Mouse (Mus musculus) stomach, embryonic 14.5 days (tissue): Measurements from ENCODE around the gene Zeb2. TPM values are rescaled to one million over a fixed set of nuclear protein-coding genes. Genes with fewer than 3 reads are reported as not detected.

Experiments
- ATAC-seq: fragments of 200-750 bp; cut with Nextera tagmentation; 2 replicates; pipeline ENCODE4 v1.8.0; 2017; ENCODE audit warnings: low read depth, moderate TSS enrichment; ENCODE audit not compliant: insufficient number of reproducible peaks, insufficient read depth, low FRiP score
- H3K27ac ChIP-seq: fragments of 300-500 bp; sonication (generic); 2 replicates; pipeline ENCODE4 v1.5.1; 2014; ENCODE audit warnings: mild to moderate bottlenecking, low read length, moderate library complexity, mixed read lengths
- H3K27me3 ChIP-seq: fragments of 300-500 bp; sonication (generic); 2 replicates; pipeline ENCODE4 v1.6.1; 2014; ENCODE audit warnings: low read length, control low read depth, mixed read lengths; ENCODE audit not compliant: control insufficient read depth, insufficient read depth
- H3K36me3 ChIP-seq: fragments of 300-500 bp; sonication (generic); 2 replicates; pipeline ENCODE4 v1.6.1; 2014; ENCODE audit warnings: mild to moderate bottlenecking, control low read depth, low read length, moderate library complexity, mixed read lengths; ENCODE audit not compliant: control insufficient read depth, insufficient read depth
- H3K4me1 ChIP-seq: fragments of 300-500 bp; sonication (generic); 2 replicates; pipeline ENCODE4 v1.6.1; 2014; ENCODE audit warnings: low read length, control low read depth, mixed read lengths; ENCODE audit not compliant: control insufficient read depth, insufficient read depth
- H3K4me2 ChIP-seq: fragments of 300-500 bp; sonication (generic); replicated peaks from 2 replicates; pipeline ENCODE4 v1.6.1; 2014; ENCODE audit warnings: low read depth, low read length, control low read depth
- H3K4me3 ChIP-seq: fragments of 300-500 bp; sonication (generic); 2 replicates; pipeline ENCODE4 v1.5.1; 2014; ENCODE audit warnings: low read depth, low read length, control low read depth
- H3K9ac ChIP-seq: fragments of 300-500 bp; sonication (generic); replicated peaks from 2 replicates; pipeline ENCODE4 v1.6.1; 2014; ENCODE audit warnings: low read depth, mild to moderate bottlenecking, control low read depth, low read length, moderate library complexity, mixed read lengths
- H3K9me3 ChIP-seq: fragments of 300-500 bp; sonication (generic); 2 replicates; pipeline ENCODE4 v1.6.1; 2016; ENCODE audit warnings: low read depth, low read length, control low read depth; ENCODE audit not compliant: control insufficient read depth
- WGBS: fragments of 180-500 bp; shearing (Covaris S2); extraction: QIAGEN DNeasy Blood & Tissue Kit; methylation state at CpG from one replicate; pipeline ENCODE4 v1.1.7; 2014; 5-methylcytosine and 5-hydroxymethylcytosine counted together
- polyA plus RNA-seq: library from polyadenylated mRNA; unstranded; fragments of >200 nt; fragmentation: Nextera tagmentation; extraction: Ambion mirVana; gene quantifications from 2 replicates; pipeline ENCODE4 v1.2.1, GENCODE M21; 2014

Gene Zeb2
- polyA plus RNA-seq, 1 experiment from 2014 or later, result 73.2 TPM

DNA sequence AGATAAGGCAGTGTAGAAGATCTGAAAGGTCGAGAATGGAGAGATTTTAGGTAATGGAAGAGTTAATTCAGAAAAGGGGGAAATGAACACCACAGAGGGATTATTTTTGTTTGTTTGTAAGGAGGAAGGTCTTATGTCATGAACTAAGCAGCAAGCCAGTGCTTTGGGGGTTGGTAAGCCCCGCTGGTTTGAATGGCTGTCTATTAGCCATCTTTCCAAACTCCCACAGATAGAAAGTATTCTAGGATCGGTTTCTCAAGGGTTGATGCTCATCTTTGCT, 28.0 kb downstream of the Zeb2 start:
- H3K27ac ChIP-seq, result no peak overlapping the region
- 55% methylated on average over 3 of the region's 3 CpGs for WGBS
- H3K4me2 ChIP-seq, result no peak overlapping the region
- H3K9ac ChIP-seq, result no peak overlapping the region
- peaks cover 15% of the 10 kb centered on the region for H3K36me3 ChIP-seq
- no peak overlapping the region for H3K4me3 ChIP-seq
- no peaks in the 10 kb centered on the region for H3K9me3 ChIP-seq
- no peaks in the 10 kb centered on the region for H3K27me3 ChIP-seq
- H3K4me1 ChIP-seq, result peaks cover 6% of the 10 kb centered on the region; the same call in 1 of the 2 replicates
- ATAC-seq, result no peak

DNA sequence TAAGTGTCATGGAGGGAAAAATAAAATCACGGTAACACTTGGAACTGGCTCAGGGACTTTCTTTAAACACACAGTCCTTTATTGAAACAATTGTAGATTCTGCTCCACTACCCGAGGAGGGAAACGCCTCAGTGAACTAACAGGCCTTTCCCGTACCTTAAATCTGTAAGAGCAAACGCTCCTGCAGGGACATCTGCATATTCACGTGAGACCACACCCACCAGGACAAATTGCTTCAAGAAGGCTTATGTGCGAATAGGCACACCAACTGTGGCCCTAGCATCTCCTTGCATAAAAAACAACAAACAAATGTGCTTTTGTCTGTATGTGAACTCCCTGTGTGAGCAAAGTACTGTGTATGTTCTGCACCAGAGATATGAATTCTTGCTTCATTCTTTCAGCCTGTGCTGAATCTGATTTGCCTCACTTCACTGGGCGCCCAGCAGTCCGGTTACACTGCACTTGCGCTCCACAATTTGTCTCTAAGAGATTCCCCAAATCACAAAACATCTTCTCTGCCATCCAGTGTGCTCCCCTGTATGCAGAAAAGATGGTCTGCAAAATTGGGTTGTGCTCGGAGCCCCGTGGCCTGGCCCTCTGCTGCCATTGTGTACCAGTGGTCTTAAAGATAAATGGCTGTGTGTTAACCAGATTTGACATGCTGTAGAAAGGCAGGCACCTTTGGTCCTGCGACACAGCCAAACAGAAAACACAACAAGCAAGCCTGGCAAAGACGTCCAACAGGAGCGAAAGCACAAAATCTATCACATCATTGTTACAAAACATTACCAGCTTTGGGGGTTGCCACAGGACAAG, 28.6 kb downstream of the Zeb2 start:
- Histone ChIP-seq H3K36me3 (peaks cover 19% of the 10 kb centered on the region; the same call in 1 of the 2 replicates), H3K4me2 (no peak overlapping the region), H3K9me3 (no peaks in the 10 kb centered on the region), H3K9ac (no peak overlapping the region), H3K27me3 (no peaks in the 10 kb centered on the region), H3K4me3 (no peak overlapping the region), H3K4me1 (peaks cover 6% of the 10 kb centered on the region; the same call in 1 of the 2 replicates), H3K27ac (no peak overlapping the region; the same call in 1 of the 2 replicates)
- 52% methylated on average over 15 of the region's 15 CpGs for WGBS
- ATAC-seq, result no peak

DNA sequence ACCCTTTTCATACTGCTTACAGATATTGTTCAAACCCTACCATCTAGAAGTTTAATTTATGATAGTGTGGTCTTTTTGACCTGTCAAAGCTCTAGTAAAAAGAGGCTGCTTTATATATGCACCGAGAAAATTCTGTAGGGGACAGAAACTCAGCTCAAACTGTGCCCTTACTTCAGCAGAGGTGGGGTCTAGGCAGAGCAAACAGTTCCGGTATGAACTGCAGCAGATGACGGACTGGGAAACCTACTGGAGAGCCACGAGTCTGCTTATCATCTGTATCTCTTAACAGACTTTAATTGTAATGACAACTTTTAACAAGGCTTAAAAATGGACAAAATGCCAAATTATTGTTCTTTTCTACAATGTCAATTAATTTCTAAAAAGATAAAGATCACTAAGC, 30.0 kb downstream of the Zeb2 start:
- no peak overlapping the region for H3K9ac ChIP-seq
- 43% methylated on average over 4 of the region's 4 CpGs for WGBS
- H3K27me3 ChIP-seq, result no peaks in the 10 kb centered on the region
- H3K4me1 ChIP-seq, result peaks cover 6% of the 10 kb centered on the region; the same call in 1 of the 2 replicates
- no peak overlapping the region for H3K4me3 ChIP-seq
- H3K36me3 ChIP-seq, result peaks cover 14% of the 10 kb centered on the region; the same call in 1 of the 2 replicates
- H3K9me3 ChIP-seq, result no peaks in the 10 kb centered on the region
- no peak overlapping the region for H3K27ac ChIP-seq
- no peak for ATAC-seq
- no peak overlapping the region for H3K4me2 ChIP-seq

DNA sequence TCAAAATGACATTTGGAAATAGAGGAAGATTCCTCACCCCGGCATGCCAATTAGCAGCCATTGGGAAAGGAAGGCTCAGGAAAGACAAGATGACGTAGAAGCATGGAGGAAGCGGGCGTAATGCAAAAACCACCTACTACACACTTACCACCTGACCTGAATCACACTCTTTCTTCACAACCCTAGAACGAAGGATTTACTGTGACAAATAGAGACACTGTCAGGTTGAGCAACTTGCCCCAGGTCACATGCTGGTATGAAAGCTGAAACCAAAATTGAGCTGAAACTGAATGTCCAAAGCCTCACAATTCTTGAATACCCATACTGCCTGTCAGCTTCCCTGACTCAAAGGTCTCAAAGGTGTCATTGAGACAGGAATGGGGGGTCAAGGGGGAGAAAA, 31.5 kb downstream of the Zeb2 start:
- 85% methylated on average over 5 of the region's 5 CpGs for WGBS
- ATAC-seq, result no peak
- Histone ChIP-seq H3K4me2 (no peak overlapping the region), H3K36me3 (peaks cover 10% of the 10 kb centered on the region; the same call in 1 of the 2 replicates), H3K9ac (no peak overlapping the region), H3K27ac (no peak overlapping the region), H3K4me3 (no peak overlapping the region), H3K27me3 (no peaks in the 10 kb centered on the region), H3K9me3 (no peaks in the 10 kb centered on the region), H3K4me1 (peaks cover 6% of the 10 kb centered on the region; the same call in 1 of the 2 replicates)

DNA sequence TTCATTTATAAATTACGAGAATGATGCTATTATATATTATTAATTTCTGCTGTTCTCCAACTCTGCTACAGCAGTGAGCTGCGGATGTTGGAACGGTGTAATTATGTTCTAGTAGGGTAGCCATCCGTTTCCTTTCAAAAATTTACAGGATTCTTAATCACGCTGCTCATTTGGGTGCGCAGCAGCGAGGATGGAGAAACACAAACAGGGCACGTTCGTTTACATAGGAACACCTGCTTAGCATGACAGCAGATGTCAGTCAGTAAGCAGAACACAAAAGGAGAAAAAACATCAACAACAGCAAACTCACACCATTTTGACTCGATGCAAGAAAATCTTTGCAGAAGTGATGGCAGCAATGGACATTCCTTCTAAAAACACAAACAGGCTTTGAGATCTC, 34.2 kb downstream of the Zeb2 start:
- 49% methylated on average over 10 of the region's 10 CpGs for WGBS

DNA sequence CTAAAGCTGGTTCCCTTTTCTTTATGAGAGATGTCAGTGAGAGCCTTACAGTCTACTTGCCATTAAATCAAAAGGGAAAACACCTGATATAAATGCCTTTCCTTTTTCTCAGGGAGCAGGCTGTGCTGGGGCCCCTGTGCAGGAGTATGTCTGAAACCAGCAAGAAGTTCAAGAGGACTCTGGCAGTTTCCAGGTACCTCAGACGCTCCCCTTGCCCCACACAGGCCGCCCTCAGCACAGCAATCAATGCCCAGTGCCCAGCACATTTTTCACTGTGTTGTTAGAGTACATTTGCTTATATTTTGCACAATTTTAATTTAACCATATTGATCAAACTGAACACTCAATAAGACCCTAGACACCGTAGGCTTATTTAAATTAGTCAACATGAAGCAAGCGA, 35.6 kb downstream of the Zeb2 start:
- Histone ChIP-seq H3K4me2 (no peak overlapping the region), H3K9ac (no peak overlapping the region), H3K27me3 (no peaks in the 10 kb centered on the region), H3K9me3 (no peaks in the 10 kb centered on the region), H3K27ac (no peak overlapping the region), H3K4me3 (no peak overlapping the region), H3K4me1 (no peaks in the 10 kb centered on the region), H3K36me3 (peaks cover 5% of the 10 kb centered on the region; the same call in 1 of the 2 replicates)
- WGBS, result 81% methylated on average over 4 of the region's 4 CpGs
- no peak for ATAC-seq

More for the DNA sequence above, 34.2 kb downstream of the Zeb2 start:
- Histone ChIP-seq H3K36me3 (peaks cover 5% of the 10 kb centered on the region; the same call in 1 of the 2 replicates), H3K27ac (no peak overlapping the region), H3K9ac (no peak overlapping the region), H3K4me3 (no peak overlapping the region), H3K9me3 (no peaks in the 10 kb centered on the region), H3K27me3 (no peaks in the 10 kb centered on the region), H3K4me1 (0 out of 2 replicates have a peak, but pooled peaks cover 3% of the 10 kb centered on the region), H3K4me2 (no peak overlapping the region)
- ATAC-seq, result no peak

DNA sequence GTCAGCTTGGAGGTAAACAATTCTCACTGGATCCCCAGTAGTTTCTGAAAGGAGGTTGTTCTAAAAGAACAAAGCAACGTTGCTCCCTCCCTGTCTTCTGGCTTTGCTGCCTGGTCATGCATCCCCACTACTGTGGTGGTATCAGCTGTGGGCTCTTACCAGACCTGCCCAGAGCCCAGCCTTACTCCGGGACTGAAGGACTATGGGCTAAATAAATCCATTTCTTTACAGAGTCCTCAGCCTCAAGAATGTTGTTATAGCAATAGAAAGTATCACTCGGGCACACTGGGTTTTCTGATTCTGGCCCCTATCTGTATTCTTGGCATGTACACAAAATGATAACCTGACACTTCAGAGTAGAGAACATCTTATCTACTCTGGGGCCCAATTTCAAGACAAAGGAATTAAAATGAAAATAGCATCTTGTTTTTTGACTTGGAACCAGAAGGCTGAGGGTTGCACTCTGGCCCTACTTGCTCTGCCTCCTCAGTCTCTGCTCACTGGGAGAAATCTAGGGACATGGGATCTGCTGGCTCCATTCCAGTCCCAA, 39.2 kb downstream of the Zeb2 start:
- Histone ChIP-seq H3K4me2 (no peak overlapping the region), H3K27me3 (no peaks in the 10 kb centered on the region), H3K4me3 (no peak overlapping the region), H3K27ac (no peak overlapping the region), H3K4me1 (no peaks in the 10 kb centered on the region), H3K36me3 (no peaks in the 10 kb centered on the region), H3K9me3 (no peaks in the 10 kb centered on the region), H3K9ac (no peak overlapping the region)
- 63% methylated on average over 3 of the region's 3 CpGs for WGBS
- ATAC-seq, result no peak

DNA sequence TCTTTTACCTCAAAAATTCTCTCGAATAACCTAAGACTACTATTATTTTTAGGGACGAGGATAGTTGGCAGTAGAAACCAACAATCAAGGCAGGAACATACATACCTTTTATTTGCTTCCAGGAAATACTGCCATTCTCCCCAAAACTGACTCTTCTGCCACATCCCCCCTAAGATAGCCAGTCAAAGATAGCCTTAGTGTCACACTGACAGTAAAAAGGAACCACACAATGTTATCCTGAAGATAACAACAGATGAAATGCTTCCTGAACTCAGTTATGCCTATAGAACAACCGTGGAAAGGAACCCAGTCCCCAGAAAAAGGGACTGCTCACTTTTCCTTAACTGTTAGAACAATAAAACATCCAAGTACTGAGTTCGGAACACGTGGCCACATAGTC, 39.8 kb downstream of the Zeb2 start:
- no peak overlapping the region for H3K4me3 ChIP-seq
- no peak for ATAC-seq
- 85% methylated on average over 5 of the region's 5 CpGs for WGBS

More for the DNA sequence above, 39.8 kb downstream of the Zeb2 start:
- no peak overlapping the region for H3K9ac ChIP-seq
- H3K27ac ChIP-seq, result no peak overlapping the region
- H3K4me2 ChIP-seq, result no peak overlapping the region
- no peaks in the 10 kb centered on the region for H3K27me3 ChIP-seq
- H3K4me1 ChIP-seq, result no peaks in the 10 kb centered on the region
- no peaks in the 10 kb centered on the region for H3K9me3 ChIP-seq
- H3K36me3 ChIP-seq, result 0 out of 2 replicates have a peak, but pooled peaks cover 2% of the 10 kb centered on the region
